Mouse (Mus musculus): Measurements from ENCODE around the gene Wipi2. TPM values are rescaled to one million over a fixed set of nuclear protein-coding genes. Genes with fewer than 3 reads are reported as not detected.

The Wipi2 gene
- polyA plus RNA-seq (2015; fragmentation: Nextera tagmentation; extraction: Ambion mirVana): 29.3 and 32.2 TPM in 2 replicates

DNA sequence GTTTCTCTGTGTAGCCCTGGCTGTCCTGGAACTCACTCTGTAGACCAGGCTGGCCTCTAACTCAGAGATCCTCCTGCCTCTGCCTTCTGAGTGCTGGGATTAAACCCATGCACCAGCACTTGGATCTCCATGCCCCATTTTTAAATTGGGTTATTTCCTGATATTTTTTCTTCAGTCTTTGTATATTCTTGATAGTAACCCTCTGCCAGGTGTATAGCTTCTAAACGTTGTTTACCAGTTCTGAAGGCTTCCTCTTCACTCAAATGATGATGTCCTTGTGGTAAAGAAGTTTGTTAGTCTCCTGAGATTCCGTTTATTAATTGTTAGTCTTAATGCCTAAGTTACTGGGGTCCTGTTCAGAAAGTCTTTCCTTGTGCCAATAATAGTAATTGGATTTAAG is at the start of gene Wipi2:
Gene Wipi2 (plus strand): TSS at position 301 of the 400 bp plus-strand sequence.
- no peak for ATAC-seq (ENCODE audit: low read depth)

DNA sequence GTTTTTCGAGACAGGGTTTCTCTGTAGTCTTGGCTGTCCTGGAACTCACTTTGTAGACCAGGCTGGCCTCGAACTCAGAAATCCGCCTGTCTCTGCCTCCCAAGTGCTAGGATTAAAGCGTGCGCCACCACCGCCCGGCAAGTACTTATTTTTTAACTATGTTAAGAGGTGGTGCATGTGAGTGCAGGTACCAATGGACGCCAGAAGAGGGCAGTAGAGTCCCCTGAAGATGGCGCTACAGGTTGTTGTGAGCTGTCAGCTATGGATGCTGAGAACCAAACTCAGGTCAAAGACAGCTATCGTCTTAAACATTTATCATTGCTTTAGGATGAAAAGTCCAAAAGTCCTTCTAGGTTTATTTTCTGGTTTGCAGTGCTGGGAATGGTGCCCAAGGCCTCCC is 49.3 kb upstream of the Wipi2 start:
- no peaks in the 10 kb centered on the region for H3K4me1 ChIP-seq (ENCODE audit: control insufficient read depth, low read depth, low read length)
- H3K27me3 ChIP-seq (ENCODE audit: control insufficient read depth, insufficient read depth, low read depth, low read length): no peaks in the 10 kb centered on the region
- no peaks in the 10 kb centered on the region for H3K9me3 ChIP-seq (replicated peaks; ENCODE audit: control insufficient read depth, low read length)
- WGBS (ENCODE audit: insufficient replicate concordance): 74% methylated on average over 10 of the region's 10 CpGs
- no peak overlapping the region for H3K4me3 ChIP-seq (ENCODE audit: low read depth, low read length)
- no peak overlapping the region for H3K9ac ChIP-seq (ENCODE audit: low read depth, low read length)
- no peak for ATAC-seq (ENCODE audit: low read depth)
- no peak overlapping the region for H3K27ac ChIP-seq (ENCODE audit: low read length)
- peaks cover 6% of the 10 kb centered on the region; the same call in 1 of the 2 replicates for H3K36me3 ChIP-seq (ENCODE audit: control insufficient read depth, insufficient read depth)
- no peak overlapping the region for H3K4me2 ChIP-seq (ENCODE audit: low read depth, low read length)

More for the DNA sequence above, at the start of gene Wipi2:
- H3K4me2 ChIP-seq (ENCODE audit: low read depth, low read length): peak within 1 kb of the TSS; percentile 93
- no peaks in the 10 kb centered on the region for H3K9me3 ChIP-seq (replicated peaks; ENCODE audit: control insufficient read depth, low read length)
- peak within 1 kb of the TSS; percentile 77 for H3K9ac ChIP-seq (ENCODE audit: low read depth, low read length)
- peak within 1 kb of the TSS; percentile 78 for H3K4me3 ChIP-seq (ENCODE audit: low read depth, low read length)
- H3K4me1 ChIP-seq (ENCODE audit: control insufficient read depth, low read depth, low read length): peaks cover 17% of the 10 kb centered on the region
- H3K36me3 ChIP-seq (ENCODE audit: control insufficient read depth, insufficient read depth): no peaks in the 10 kb centered on the region
- H3K27ac ChIP-seq (ENCODE audit: low read length): peak within 1 kb of the TSS; percentile 86
- H3K27me3 ChIP-seq (ENCODE audit: control insufficient read depth, insufficient read depth, low read depth, low read length): no peaks in the 10 kb centered on the region
- WGBS (ENCODE audit: insufficient replicate concordance): 63% methylated on average over 2 of the region's 2 CpGs

DNA sequence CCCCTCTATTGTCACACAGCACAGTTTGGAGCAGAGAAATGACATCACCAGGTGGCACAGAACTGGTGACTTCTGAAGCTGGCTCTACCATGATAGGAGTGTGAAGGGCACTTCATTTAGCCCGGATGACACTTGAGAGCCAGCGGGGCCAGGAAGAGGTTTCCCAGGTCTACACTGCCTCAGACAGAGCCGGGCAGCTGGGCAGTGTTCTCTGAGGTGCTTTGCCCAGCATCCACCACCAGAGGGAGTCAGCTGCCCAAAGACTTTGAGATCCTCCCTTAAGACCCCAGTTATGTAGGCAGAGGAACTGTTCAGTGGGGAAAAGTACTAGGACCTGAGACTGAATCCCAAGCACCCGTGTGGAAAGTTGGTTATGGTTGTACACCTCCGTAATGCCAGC is 46.0 kb upstream of the Wipi2 start:
- no peak overlapping the region for H3K9ac ChIP-seq (ENCODE audit: low read depth, low read length)
- peak; percentile 13; the same call in 1 of the 2 replicates for ATAC-seq (ENCODE audit: low read depth)
- no peak overlapping the region for H3K4me3 ChIP-seq (ENCODE audit: low read depth, low read length)
- H3K9me3 ChIP-seq (replicated peaks; ENCODE audit: control insufficient read depth, low read length): no peaks in the 10 kb centered on the region
- H3K4me2 ChIP-seq (ENCODE audit: low read depth, low read length): no peak overlapping the region
- H3K27me3 ChIP-seq (ENCODE audit: control insufficient read depth, insufficient read depth, low read depth, low read length): no peaks in the 10 kb centered on the region
- no peak overlapping the region for H3K27ac ChIP-seq (ENCODE audit: low read length)
- WGBS (ENCODE audit: insufficient replicate concordance): 8% methylated on average over 5 of the region's 5 CpGs
- no peaks in the 10 kb centered on the region for H3K4me1 ChIP-seq (ENCODE audit: control insufficient read depth, low read depth, low read length)
- peaks cover 6% of the 10 kb centered on the region; the same call in 1 of the 2 replicates for H3K36me3 ChIP-seq (ENCODE audit: control insufficient read depth, insufficient read depth)

DNA sequence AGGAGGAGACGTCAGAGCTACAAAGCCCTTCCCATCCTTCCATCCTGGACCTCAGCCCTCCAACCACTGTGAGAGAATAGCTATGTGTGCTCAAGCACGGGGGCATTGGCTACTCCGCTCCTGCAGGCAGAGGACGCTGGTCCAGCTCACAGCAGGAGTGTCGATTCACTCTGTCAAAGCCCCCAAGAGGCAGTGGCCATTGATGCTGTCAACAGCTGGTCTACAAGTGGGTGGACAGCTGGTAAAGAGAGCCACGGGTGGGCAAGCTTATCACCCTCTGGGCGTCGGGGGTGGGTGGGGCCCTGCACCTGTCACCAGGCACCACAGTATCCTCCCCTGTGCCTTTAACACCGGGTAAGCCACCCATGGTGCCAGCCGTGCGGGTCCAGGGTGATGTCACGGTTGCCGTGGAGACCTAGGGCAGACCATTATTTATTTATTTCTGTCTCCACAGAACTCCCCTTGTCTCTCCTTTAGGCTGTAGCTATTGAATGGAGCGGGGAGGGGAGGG is 43.8 kb upstream of the Wipi2 start:
- Histone ChIP-seq H3K27ac (ENCODE audit: low read length) (no peak overlapping the region), H3K36me3 (ENCODE audit: control insufficient read depth, insufficient read depth) (peaks cover 2% of the 10 kb centered on the region; the same call in 1 of the 2 replicates), H3K9ac (ENCODE audit: low read depth, low read length) (no peak overlapping the region), H3K4me2 (ENCODE audit: low read depth, low read length) (no peak overlapping the region), H3K27me3 (ENCODE audit: control insufficient read depth, insufficient read depth, low read depth, low read length) (no peaks in the 10 kb centered on the region), H3K4me3 (ENCODE audit: low read depth, low read length) (no peak overlapping the region), H3K9me3 (replicated peaks; ENCODE audit: control insufficient read depth, low read length) (no peaks in the 10 kb centered on the region), H3K4me1 (ENCODE audit: control insufficient read depth, low read depth, low read length) (no peaks in the 10 kb centered on the region; the same call in 1 of the 2 replicates)
- 54% methylated on average over 14 of the region's 14 CpGs for WGBS (ENCODE audit: insufficient replicate concordance)
- ATAC-seq (ENCODE audit: low read depth): no peak

DNA sequence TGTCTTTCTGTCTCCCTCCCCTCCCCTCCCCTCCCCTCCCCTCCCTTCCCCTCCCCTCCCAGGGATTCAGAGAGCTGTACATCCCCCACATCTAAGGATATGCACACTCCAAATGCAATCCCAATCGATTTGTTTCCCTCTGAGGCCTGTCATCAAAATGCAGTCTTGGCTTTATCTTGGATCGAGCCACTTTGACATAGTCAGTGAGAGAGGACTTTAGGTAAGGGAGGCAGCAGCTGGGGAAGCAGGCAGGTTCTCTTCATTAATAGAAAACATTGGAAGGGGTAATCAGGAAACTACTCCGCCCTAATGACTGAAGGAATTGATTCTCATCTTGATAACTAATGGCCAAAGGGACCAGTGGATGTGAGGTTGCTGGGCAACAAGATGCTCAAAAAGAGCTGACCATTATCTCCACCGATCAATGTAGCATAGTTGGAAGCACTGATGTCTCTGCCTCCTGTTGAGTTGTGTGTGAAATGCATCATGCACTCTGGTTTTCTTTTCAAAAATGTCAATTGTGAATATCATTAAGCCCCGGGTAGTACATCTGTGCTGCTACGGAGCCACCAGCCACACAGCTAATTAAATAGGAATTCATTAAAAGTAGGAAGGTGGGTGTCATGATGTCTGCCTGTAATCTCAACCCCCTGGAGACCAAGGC is 36.4 kb upstream of the Wipi2 start:
- Histone ChIP-seq H3K9ac (ENCODE audit: low read depth, low read length) (no peak overlapping the region), H3K27ac (ENCODE audit: low read length) (no peak overlapping the region), H3K4me3 (ENCODE audit: low read depth, low read length) (no peak overlapping the region), H3K4me2 (ENCODE audit: low read depth, low read length) (no peak overlapping the region), H3K36me3 (ENCODE audit: control insufficient read depth, insufficient read depth) (no peaks in the 10 kb centered on the region), H3K27me3 (ENCODE audit: control insufficient read depth, insufficient read depth, low read depth, low read length) (no peaks in the 10 kb centered on the region), H3K9me3 (replicated peaks; ENCODE audit: control insufficient read depth, low read length) (no peaks in the 10 kb centered on the region), H3K4me1 (ENCODE audit: control insufficient read depth, low read depth, low read length) (no peaks in the 10 kb centered on the region; the same call in none of the 2 replicates)
- no peak for ATAC-seq (ENCODE audit: low read depth)
- 62% methylated on average over 6 of the region's 6 CpGs for WGBS (ENCODE audit: insufficient replicate concordance)

DNA sequence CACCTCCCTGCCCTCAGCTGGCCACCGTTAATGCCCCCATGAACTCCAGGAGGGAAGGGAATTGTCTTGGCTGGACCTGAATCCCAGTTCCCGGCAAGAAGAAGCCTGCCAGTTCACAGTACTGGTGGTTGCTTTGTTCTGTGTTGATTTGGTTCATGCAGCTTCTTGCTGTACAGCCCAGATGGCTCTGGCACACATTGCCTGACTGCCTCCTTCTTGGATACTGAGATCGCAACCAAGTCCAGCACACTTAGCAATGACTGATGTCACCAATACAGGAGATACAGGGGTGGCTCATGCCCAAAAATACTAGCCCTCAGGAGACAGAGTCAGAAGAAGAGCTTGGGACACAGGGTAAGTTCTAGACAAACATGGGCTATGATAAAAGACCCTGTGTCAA is 31.8 kb upstream of the Wipi2 start:
- no peak overlapping the region for H3K9ac ChIP-seq (ENCODE audit: low read depth, low read length)
- no peaks in the 10 kb centered on the region; the same call in none of the 2 replicates for H3K4me1 ChIP-seq (ENCODE audit: control insufficient read depth, low read depth, low read length)
- no peaks in the 10 kb centered on the region for H3K9me3 ChIP-seq (replicated peaks; ENCODE audit: control insufficient read depth, low read length)
- no peak overlapping the region for H3K4me3 ChIP-seq (ENCODE audit: low read depth, low read length)
- 57% methylated on average over 3 of the region's 3 CpGs for WGBS (ENCODE audit: insufficient replicate concordance)
- no peaks in the 10 kb centered on the region for H3K27me3 ChIP-seq (ENCODE audit: control insufficient read depth, insufficient read depth, low read depth, low read length)
- H3K27ac ChIP-seq (ENCODE audit: low read length): no peak overlapping the region
- H3K36me3 ChIP-seq (ENCODE audit: control insufficient read depth, insufficient read depth): no peaks in the 10 kb centered on the region
- no peak for ATAC-seq (ENCODE audit: low read depth)
- H3K4me2 ChIP-seq (ENCODE audit: low read depth, low read length): no peak overlapping the region

DNA sequence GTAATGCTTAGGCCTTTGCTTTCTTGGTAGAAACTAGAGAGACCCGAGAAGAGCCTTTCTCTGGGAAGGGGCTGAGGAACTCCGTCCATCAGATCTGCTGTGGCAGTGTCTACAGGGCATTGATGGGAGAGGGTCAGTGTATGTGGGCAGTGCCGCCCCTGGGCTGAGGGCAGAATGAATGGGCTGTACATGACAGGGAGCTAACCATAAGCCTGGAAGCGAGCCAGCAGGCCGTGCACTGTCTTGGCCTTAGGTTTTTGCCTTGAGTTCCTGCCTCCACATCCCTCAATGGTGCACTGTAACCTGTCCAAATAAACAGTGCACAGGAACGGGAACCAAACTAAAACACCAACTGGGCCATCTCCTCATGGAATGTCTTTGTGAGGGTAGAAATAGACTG is 30.8 kb upstream of the Wipi2 start:
- no peaks in the 10 kb centered on the region for H3K9me3 ChIP-seq (replicated peaks; ENCODE audit: control insufficient read depth, low read length)
- H3K4me1 ChIP-seq (ENCODE audit: control insufficient read depth, low read depth, low read length): no peaks in the 10 kb centered on the region; the same call in none of the 2 replicates
- H3K9ac ChIP-seq (ENCODE audit: low read depth, low read length): no peak overlapping the region
- no peaks in the 10 kb centered on the region for H3K36me3 ChIP-seq (ENCODE audit: control insufficient read depth, insufficient read depth)
- no peak overlapping the region for H3K4me3 ChIP-seq (ENCODE audit: low read depth, low read length)
- H3K4me2 ChIP-seq (ENCODE audit: low read depth, low read length): no peak overlapping the region
- H3K27me3 ChIP-seq (ENCODE audit: control insufficient read depth, insufficient read depth, low read depth, low read length): no peaks in the 10 kb centered on the region
- 63% methylated on average over 6 of the region's 6 CpGs for WGBS (ENCODE audit: insufficient replicate concordance)
- H3K27ac ChIP-seq (ENCODE audit: low read length): no peak overlapping the region; the same call in 1 of the 2 replicates
- ATAC-seq (ENCODE audit: low read depth): no peak

DNA sequence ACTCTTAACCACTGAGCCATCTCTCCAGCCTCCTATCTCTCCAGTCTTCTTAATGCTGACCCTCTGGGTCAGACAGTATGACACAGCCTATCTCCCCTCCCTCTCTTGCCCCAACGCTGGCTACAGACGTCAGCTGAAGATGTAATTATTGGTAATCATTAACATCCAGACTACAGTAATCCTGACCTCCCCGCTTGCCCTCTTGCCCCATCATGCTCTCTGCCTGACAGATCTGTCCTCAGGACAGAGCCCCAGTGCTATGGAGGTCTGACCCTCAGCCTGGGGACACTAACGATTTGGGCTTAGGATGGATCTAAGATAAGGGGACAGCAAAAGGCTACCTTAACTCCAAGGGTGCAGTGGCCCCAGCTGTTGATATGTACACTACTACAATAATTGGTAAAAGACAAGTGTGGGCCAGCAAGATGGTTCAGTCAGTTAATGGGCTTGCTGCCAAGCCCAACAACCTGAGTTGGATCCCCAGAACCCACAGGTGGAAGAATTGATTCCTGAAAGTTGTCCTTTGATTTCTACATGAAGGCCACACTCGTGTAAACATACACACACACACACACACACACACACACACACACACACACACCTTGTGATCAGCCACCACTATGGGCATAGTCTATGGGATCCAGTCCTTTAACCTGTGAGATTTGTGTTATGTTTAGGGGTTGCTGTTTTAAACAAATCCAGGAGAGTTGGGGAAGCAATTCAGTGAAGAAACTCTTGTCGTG is 29.7 kb upstream of the Wipi2 start:
- no peaks in the 10 kb centered on the region for H3K36me3 ChIP-seq (ENCODE audit: control insufficient read depth, insufficient read depth)
- H3K9ac ChIP-seq (ENCODE audit: low read depth, low read length): no peak overlapping the region
- peak; percentile 91 for ATAC-seq (ENCODE audit: low read depth)
- H3K9me3 ChIP-seq (replicated peaks; ENCODE audit: control insufficient read depth, low read length): no peaks in the 10 kb centered on the region
- H3K4me1 ChIP-seq (ENCODE audit: control insufficient read depth, low read depth, low read length): no peaks in the 10 kb centered on the region; the same call in none of the 2 replicates
- H3K27ac ChIP-seq (ENCODE audit: low read length): peak overlapping the region; percentile 82
- H3K4me2 ChIP-seq (ENCODE audit: low read depth, low read length): 0 out of 2 replicates have a peak overlapping the region, but pooled peaks have one; percentile 10
- WGBS (ENCODE audit: insufficient replicate concordance): 58% methylated on average over 6 of the region's 6 CpGs
- no peaks in the 10 kb centered on the region for H3K27me3 ChIP-seq (ENCODE audit: control insufficient read depth, insufficient read depth, low read depth, low read length)
- H3K4me3 ChIP-seq (ENCODE audit: low read depth, low read length): no peak overlapping the region

DNA sequence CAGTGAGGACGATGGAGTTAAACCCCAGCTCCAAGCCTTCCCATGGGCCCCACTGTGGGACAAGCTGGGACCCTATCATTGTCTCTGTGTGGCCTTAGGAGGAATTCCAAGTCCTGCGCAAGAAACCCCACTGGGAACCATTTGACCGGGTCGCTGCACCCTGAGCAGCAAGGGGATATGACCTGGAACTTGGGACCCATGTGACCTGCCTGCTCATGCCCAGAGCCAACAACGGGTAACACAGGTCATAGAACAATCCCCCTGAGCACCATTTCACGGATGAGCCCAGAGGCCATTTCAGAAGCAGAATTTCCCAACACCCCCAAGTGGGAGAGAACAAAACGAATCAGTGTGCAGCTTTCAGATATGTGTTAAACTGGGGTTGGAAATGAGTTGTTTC is 23.1 kb upstream of the Wipi2 start:
- no peak overlapping the region for H3K4me2 ChIP-seq (ENCODE audit: low read depth, low read length)
- ATAC-seq (ENCODE audit: low read depth): peak; percentile 59; the same call in 1 of the 2 replicates
- no peaks in the 10 kb centered on the region for H3K36me3 ChIP-seq (ENCODE audit: control insufficient read depth, insufficient read depth)
- no peaks in the 10 kb centered on the region for H3K9me3 ChIP-seq (replicated peaks; ENCODE audit: control insufficient read depth, low read length)
- H3K4me3 ChIP-seq (ENCODE audit: low read depth, low read length): no peak overlapping the region
- no peak overlapping the region for H3K9ac ChIP-seq (ENCODE audit: low read depth, low read length)
- H3K27me3 ChIP-seq (ENCODE audit: control insufficient read depth, insufficient read depth, low read depth, low read length): peaks cover 22% of the 10 kb centered on the region
- no peak overlapping the region for H3K27ac ChIP-seq (ENCODE audit: low read length)
- no peaks in the 10 kb centered on the region; the same call in 1 of the 2 replicates for H3K4me1 ChIP-seq (ENCODE audit: control insufficient read depth, low read depth, low read length)
- 62% methylated on average over 7 of the region's 7 CpGs for WGBS (ENCODE audit: insufficient replicate concordance)

All from liver, embryonic 16.5 days (tissue).